ENCODE assay signal across 8 mouse cellular contexts in genomic region chr1:93272409-93272821, GRCm38 (mm10). TPM values are rescaled to one million over a fixed set of nuclear protein-coding genes. Genes with fewer than 3 reads are reported as not detected.
A peak's percentile ranks its signal among the peaks of the same experiment; 100 is the strongest.
DNase-seq lines count a peak whose midpoint lies in the region; ATAC-seq and TF ChIP-seq lines count a peak whose summit lies in the region.

No protein-coding gene starts in this region.

- intact Hi-C loops in left cerebral cortex, postnatal 4 days (cut with DNase I) = no loop called here

- H3K27me3 ChIP-seq in kidney, embryonic 15.5 days = no peaks in the 10 kb centered on the region
- H3K27me3 ChIP-seq in forebrain, embryonic 16.5 days (replicated peaks; ENCODE audit: control insufficient read depth, insufficient read depth, low read length) = no peaks in the 10 kb centered on the region
- no peaks in the 10 kb centered on the region for H3K27me3 ChIP-seq in liver, postnatal 0 days (ENCODE audit: insufficient read depth, low read length)
- no peaks in the 10 kb centered on the region for H3K27me3 ChIP-seq in stomach, embryonic 15.5 days (replicated peaks)

- no peak for TF ChIP-seq CTCF in liver, postnatal 0 days (IDR thresholded peaks at IDR 0.05; ENCODE audit: low read depth)

- no peaks in the 10 kb centered on the region for H3K9me3 ChIP-seq in kidney, embryonic 15.5 days (replicated peaks)
- no peaks in the 10 kb centered on the region for H3K9me3 ChIP-seq in forebrain, embryonic 16.5 days (ENCODE audit: control insufficient read depth, low read length)
- H3K9me3 ChIP-seq in liver, postnatal 0 days (ENCODE audit: low read length) = no peaks in the 10 kb centered on the region
- H3K9me3 ChIP-seq in stomach, embryonic 15.5 days = no peaks in the 10 kb centered on the region

- H3K4me2 ChIP-seq in kidney, embryonic 15.5 days = no peak overlapping the region
- H3K4me2 ChIP-seq in forebrain, embryonic 16.5 days (ENCODE audit: low read length) = peak overlapping the region; percentile 50
- no peak overlapping the region for H3K4me2 ChIP-seq in liver, postnatal 0 days (ENCODE audit: low read depth, low read length)
- H3K4me2 ChIP-seq in stomach, embryonic 15.5 days = no peak overlapping the region

- peak; percentile 52; the same call in 1 of the 2 replicates for ATAC-seq in kidney, embryonic 15.5 days (replicated peaks; ENCODE audit: low FRiP score)
- peak; percentile 72 for ATAC-seq in forebrain, embryonic 16.5 days
- no peak for ATAC-seq in liver, postnatal 0 days
- ATAC-seq in stomach, embryonic 15.5 days (ENCODE audit: insufficient read depth, low FRiP score, low read depth) = peak; percentile 31; the same call in 1 of the 2 replicates

- 4% methylated on average over 16 of the region's 16 CpGs for WGBS in kidney, embryonic 15.5 days
- WGBS in forebrain, embryonic 16.5 days = 5% methylated on average over 16 of the region's 16 CpGs
- 5% methylated on average over 16 of the region's 16 CpGs for WGBS in liver, postnatal 0 days (ENCODE audit: insufficient replicate concordance)
- WGBS in stomach, embryonic 15.5 days = under 1% methylated on average over 16 of the region's 16 CpGs

- H3K4me1 ChIP-seq in kidney, embryonic 15.5 days = peaks cover 4% of the 10 kb centered on the region; the same call in 1 of the 2 replicates
- no peaks in the 10 kb centered on the region for H3K4me1 ChIP-seq in forebrain, embryonic 16.5 days (replicated peaks; ENCODE audit: control insufficient read depth, insufficient read depth, low read length)
- no peaks in the 10 kb centered on the region for H3K4me1 ChIP-seq in liver, postnatal 0 days (ENCODE audit: insufficient read depth)
- H3K4me1 ChIP-seq in stomach, embryonic 15.5 days = no peaks in the 10 kb centered on the region

- no peak overlapping the region for H3K9ac ChIP-seq in kidney, embryonic 15.5 days
- peak overlapping the region; percentile 42; the same call in 1 of the 2 replicates for H3K9ac ChIP-seq in forebrain, embryonic 16.5 days (replicated peaks; ENCODE audit: low read depth, low read length)
- no peak overlapping the region for H3K9ac ChIP-seq in liver, postnatal 0 days (replicated peaks)
- H3K9ac ChIP-seq in stomach, embryonic 15.5 days = no peak overlapping the region

- no peak overlapping the region for H3K27ac ChIP-seq in kidney, embryonic 15.5 days
- H3K27ac ChIP-seq in forebrain, embryonic 16.5 days (ENCODE audit: low read length) = no peak overlapping the region
- H3K27ac ChIP-seq in liver, postnatal 0 days (ENCODE audit: low read depth) = no peak overlapping the region
- H3K27ac ChIP-seq in stomach, embryonic 15.5 days = no peak overlapping the region

- H3K36me3 ChIP-seq in kidney, embryonic 15.5 days = no peaks in the 10 kb centered on the region; the same call in 1 of the 2 replicates
- no peaks in the 10 kb centered on the region for H3K36me3 ChIP-seq in forebrain, embryonic 16.5 days (ENCODE audit: control insufficient read depth, insufficient read depth)
- H3K36me3 ChIP-seq in liver, postnatal 0 days (replicated peaks; ENCODE audit: insufficient read depth, low read length) = no peaks in the 10 kb centered on the region
- H3K36me3 ChIP-seq in stomach, embryonic 15.5 days = no peaks in the 10 kb centered on the region; the same call in 1 of the 2 replicates

- DNase-seq in kidney, adult 9 months = no peak
- DNase-seq in ZHBTc4 (ENCODE audit: low read depth, low spot score) = peak; percentile 74
- DNase-seq in liver, postnatal 0 days = peak; percentile 64
- no peak for DNase-seq in layer of hippocampus, adult 9-11 months
- no peak for DNase-seq in left cerebral cortex, postnatal 4 days

- no peak overlapping the region for H3K4me3 ChIP-seq in kidney, embryonic 15.5 days (replicated peaks)
- peak overlapping the region; percentile 30 for H3K4me3 ChIP-seq in forebrain, embryonic 16.5 days (replicated peaks; ENCODE audit: low read length)
- H3K4me3 ChIP-seq in liver, postnatal 0 days (ENCODE audit: low read depth, low read length) = no peak overlapping the region
- H3K4me3 ChIP-seq in stomach, embryonic 15.5 days (replicated peaks) = no peak overlapping the region

- no peak for TF ChIP-seq EP300 in liver, postnatal 0 days (IDR thresholded peaks at IDR 0.05; ENCODE audit: low read depth)

RNA-seq across cellular contexts. Expression of gene Mterf4, which starts 33.3 kb away (rescaled TPM):
- 32.6 and 36.5 TPM in 2 replicates for polyA plus RNA-seq in kidney, embryonic 15.5 days (2015; fragmentation: Nextera tagmentation; extraction: Ambion mirVana)
- polyA plus RNA-seq in forebrain, embryonic 16.5 days (2015; fragmentation: Nextera tagmentation; extraction: Ambion mirVana) = 34.2 and 38.4 TPM in 2 replicates
- polyA plus RNA-seq in liver, postnatal 0 days (2015; fragmentation: Nextera tagmentation; extraction: Ambion mirVana) = 8.7 and 9.4 TPM in 2 replicates
- polyA plus RNA-seq in stomach, embryonic 15.5 days (2015; fragmentation: Nextera tagmentation; extraction: Ambion mirVana) = 24.5 and 27.1 TPM in 2 replicates
- 10 to 100 TPM; 22.3 to 22.8 TPM for total RNA-seq in left cerebral cortex, postnatal 4 days (2021)

RNA-seq across cellular contexts. Expression of gene Sned1, which starts 36.8 kb away (rescaled TPM):
- 11.1 and 14.7 TPM in 2 replicates for polyA plus RNA-seq in kidney, embryonic 15.5 days (2015; fragmentation: Nextera tagmentation; extraction: Ambion mirVana)
- 4.2 and 5.5 TPM in 2 replicates for polyA plus RNA-seq in forebrain, embryonic 16.5 days (2015; fragmentation: Nextera tagmentation; extraction: Ambion mirVana)
- polyA plus RNA-seq in liver, postnatal 0 days (2015; fragmentation: Nextera tagmentation; extraction: Ambion mirVana) = 0.25 and 0.54 TPM in 2 replicates
- 8.7 and 12.3 TPM in 2 replicates for polyA plus RNA-seq in stomach, embryonic 15.5 days (2015; fragmentation: Nextera tagmentation; extraction: Ambion mirVana)
- 1 to 10 TPM; 8.4 to 8.6 TPM for total RNA-seq in left cerebral cortex, postnatal 4 days (2021)

Comparison
In these comparisons a context has a peak if more than half of its experiments do, and no peak if none do; other contexts are left out.
1. DNase-seq: peak in ZHBTc4 (single experiment) and liver, postnatal 0 days (single experiment); none in kidney, adult 9 months (single experiment), layer of hippocampus, adult 9-11 months (single experiment) and left cerebral cortex, postnatal 4 days (single experiment).